Mouse (Mus musculus) C2C12 (cell line): Measurements from ENCODE around the gene Aldh1l2. TPM values are rescaled to one million over a fixed set of nuclear protein-coding genes. Genes with fewer than 3 reads are reported as not detected.

Source experiments
- H3K27me3 ChIP-seq: one replicate; pipeline ENCODE4 v1.6.1; 2011; ENCODE audit not compliant: control insufficient read depth, insufficient read depth, insufficient read length
- H3K36me3 ChIP-seq: one replicate; pipeline ENCODE4 v1.6.1; 2011; ENCODE audit not compliant: control insufficient read depth, insufficient read depth
- H3K4me3 ChIP-seq: one replicate; pipeline ENCODE4 v1.5.1; 2011; ENCODE audit warnings: mild to moderate bottlenecking, control low read depth; ENCODE audit not compliant: poor library complexity, insufficient read depth, severe bottlenecking
- H3K79me2 ChIP-seq: one replicate; pipeline ENCODE4 v1.6.1; 2011; ENCODE audit not compliant: control insufficient read depth, insufficient read depth
- H3K79me3 ChIP-seq: one replicate; pipeline ENCODE4 v1.6.1; 2011; ENCODE audit warnings: low read depth, control low read depth
- H3ac ChIP-seq: one replicate; pipeline ENCODE3; 2011; ENCODE audit warnings: low read depth; ENCODE audit not compliant: control insufficient read depth, insufficient read length
- CEBPB ChIP-seq: IDR thresholded peaks from one replicate; pipeline ENCODE4 v1.6.1; 2011; ENCODE audit warnings: low read depth, mild to moderate bottlenecking, control low read depth, moderate library complexity
- CTCF ChIP-seq: IDR thresholded peaks from one replicate; pipeline ENCODE4 v1.5.1; 2011; ENCODE audit not compliant: control insufficient read depth, insufficient read depth, insufficient read length
- FOSL1 ChIP-seq: IDR thresholded peaks from one replicate; pipeline ENCODE4 v1.8.0; 2011; ENCODE audit warnings: mild to moderate bottlenecking, low read length; ENCODE audit not compliant: poor library complexity, insufficient read depth, severe bottlenecking
- MAX ChIP-seq: IDR thresholded peaks from one replicate; pipeline ENCODE4 v1.6.1; 2011; ENCODE audit warnings: mild to moderate bottlenecking, control low read depth
- MYOD1 ChIP-seq: IDR thresholded peaks from one replicate; pipeline ENCODE4 v1.6.1; 2011; ENCODE audit warnings: low read depth; ENCODE audit not compliant: control insufficient read depth, insufficient read length
- MYOG ChIP-seq: IDR thresholded peaks from one replicate; pipeline ENCODE4 v1.6.1; 2011; ENCODE audit not compliant: control insufficient read depth, insufficient read length; ENCODE audit errors: extremely low read depth
- USF1 ChIP-seq: IDR thresholded peaks from one replicate; pipeline ENCODE4 v1.6.1; 2011; ENCODE audit warnings: low read depth, mild to moderate bottlenecking, control low read depth, moderate library complexity
- polyA plus RNA-seq: library from polyadenylated mRNA; unstranded; fragments of >200 nt; fragmentation: generic; extraction: Trizol; gene quantifications from one replicate; pipeline ENCODE4 v1.2.1, GENCODE M21; 2012; ENCODE audit warnings: missing spikeins

Aldh1l2 gene
- polyA plus RNA-seq, 1 experiment = 17.5 TPM

DNA sequence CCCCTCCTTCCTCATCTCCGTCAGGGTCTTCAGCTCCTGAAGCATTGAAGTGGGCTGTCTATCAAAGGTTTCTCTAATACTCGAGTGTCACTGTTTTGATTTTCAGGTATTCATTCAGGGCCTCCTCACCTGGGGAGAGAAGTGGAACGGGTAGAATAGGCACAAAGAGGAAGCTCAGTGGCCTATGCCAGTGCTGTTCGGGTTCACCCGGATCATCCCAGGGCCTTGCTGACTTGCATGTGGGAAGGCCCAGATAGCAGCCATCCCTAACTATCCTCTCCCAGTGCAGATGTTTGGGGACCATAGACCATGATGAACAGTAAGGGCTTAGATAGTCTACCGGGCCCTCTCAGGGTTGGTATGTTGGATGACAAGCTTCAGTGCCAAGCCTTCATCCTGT is 43.4 kb downstream of the Aldh1l2 start:
- Histone ChIP-seq H3K4me3 (no peak overlapping the region), H3K36me3 (peaks cover 18% of the 10 kb centered on the region), H3K27me3 (no peaks in the 10 kb centered on the region), H3K79me3 (no peaks in the 10 kb centered on the region), H3ac (no peak overlapping the region), H3K79me2 (no peaks in the 10 kb centered on the region)
- no peak for TF ChIP-seq MYOG
- TF ChIP-seq USF1 = no peak
- TF ChIP-seq MYOD1 = no peak
- TF ChIP-seq CTCF = no peak
- TF ChIP-seq FOSL1 = no peak
- TF ChIP-seq CEBPB = no peak
- TF ChIP-seq MAX = no peak

DNA sequence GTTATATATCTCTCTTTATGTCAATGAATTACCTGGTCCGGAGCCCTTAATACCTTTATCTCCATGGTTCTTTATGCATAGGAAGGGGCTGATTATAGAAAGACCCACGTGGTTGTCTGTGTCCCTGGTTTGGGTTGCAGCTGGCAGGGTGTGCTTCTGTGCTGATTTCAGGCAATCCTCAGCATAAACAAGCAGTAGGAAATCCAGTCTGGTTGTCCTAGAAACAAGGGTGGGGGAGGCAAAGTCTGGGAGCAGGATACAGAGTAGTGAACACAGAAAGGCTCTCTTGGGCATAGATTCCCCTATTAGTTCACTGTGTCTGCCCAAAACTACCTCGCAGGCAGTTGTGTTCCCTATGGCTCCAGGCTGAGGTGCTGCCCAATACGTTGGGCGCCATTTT is 56.7 kb downstream of the Aldh1l2 start:
- Histone ChIP-seq H3ac (no peak overlapping the region), H3K36me3 (no peaks in the 10 kb centered on the region), H3K79me3 (no peaks in the 10 kb centered on the region), H3K79me2 (no peaks in the 10 kb centered on the region), H3K4me3 (no peak overlapping the region), H3K27me3 (no peaks in the 10 kb centered on the region)
- TF ChIP-seq MAX (no peak), MYOD1 (no peak), FOSL1 (no peak), CTCF (no peak), CEBPB (no peak), MYOG (no peak), USF1 (no peak)

- H3K27me3 ChIP-seq = no peaks in the 10 kb centered on the region
- no peak overlapping the region for H3ac ChIP-seq
- H3K36me3 ChIP-seq = no peaks in the 10 kb centered on the region
- no peak overlapping the region for H3K4me3 ChIP-seq
- no peaks in the 10 kb centered on the region for H3K79me2 ChIP-seq
- H3K79me3 ChIP-seq = no peaks in the 10 kb centered on the region
- TF ChIP-seq CEBPB (no peak), USF1 (no peak), MAX (no peak), MYOG (no peak), FOSL1 (no peak), MYOD1 (no peak), CTCF (no peak)
Observed at GRCm38 (mm10) chr10:83475226-83475625, 58.7 kb downstream of the Aldh1l2 start.

DNA sequence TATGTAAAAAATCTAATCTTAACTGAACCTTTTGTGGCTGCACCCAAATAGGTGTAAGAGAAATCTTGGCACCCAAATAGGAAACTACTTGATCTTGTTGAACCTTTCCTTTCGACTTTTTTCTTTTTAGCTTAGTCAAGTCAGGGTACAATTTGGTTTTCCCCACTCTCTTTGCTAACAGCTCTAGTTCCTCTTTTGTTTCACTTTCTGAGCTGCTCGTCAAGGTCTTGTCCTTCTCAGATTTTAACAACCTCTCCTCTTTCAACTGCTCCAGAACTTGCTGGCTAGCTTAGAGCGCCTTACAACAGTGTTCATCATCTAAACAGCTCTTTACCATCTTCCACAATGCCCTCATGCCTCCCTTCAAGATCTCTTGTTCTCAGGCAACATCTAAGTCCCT is 76.4 kb downstream of the Aldh1l2 start:
- Histone ChIP-seq H3ac (no peak overlapping the region), H3K36me3 (no peaks in the 10 kb centered on the region), H3K27me3 (no peaks in the 10 kb centered on the region), H3K4me3 (no peak overlapping the region), H3K79me3 (no peaks in the 10 kb centered on the region), H3K79me2 (no peaks in the 10 kb centered on the region)
- no peak for TF ChIP-seq CEBPB
- no peak for TF ChIP-seq CTCF
- TF ChIP-seq MYOG = no peak
- TF ChIP-seq MAX = no peak
- no peak for TF ChIP-seq USF1
- no peak for TF ChIP-seq FOSL1

DNA sequence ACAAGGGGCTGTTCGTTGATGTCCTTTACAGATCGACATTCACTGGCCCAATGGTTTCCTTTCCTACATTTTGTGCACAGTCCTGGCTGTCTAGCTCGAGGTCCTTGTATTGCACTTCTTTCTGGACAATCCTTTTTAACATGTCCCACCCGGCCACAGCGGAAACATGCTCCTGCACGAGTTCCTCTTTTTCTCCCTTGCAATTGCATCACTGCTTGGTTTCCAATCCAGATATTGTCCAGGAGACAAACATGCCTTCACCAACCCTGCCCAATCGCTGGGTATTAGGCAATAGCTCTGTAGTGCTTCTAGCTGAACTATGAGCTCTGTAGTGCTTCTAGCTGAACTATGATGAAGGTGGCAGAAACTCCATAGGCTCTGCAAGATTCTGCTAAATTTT is 85.4 kb downstream of the Aldh1l2 start:
- TF ChIP-seq USF1 = no peak
- TF ChIP-seq MYOD1 = no peak
- TF ChIP-seq MYOG = no peak
- TF ChIP-seq FOSL1 = no peak
- no peak for TF ChIP-seq CEBPB
- TF ChIP-seq MAX = no peak
- no peak for TF ChIP-seq CTCF
- Histone ChIP-seq H3K4me3 (no peak overlapping the region), H3K27me3 (no peaks in the 10 kb centered on the region)

More for the DNA sequence above, 85.4 kb downstream of the Aldh1l2 start:
- no peak overlapping the region for H3ac ChIP-seq
- H3K79me2 ChIP-seq = no peaks in the 10 kb centered on the region
- H3K79me3 ChIP-seq = no peaks in the 10 kb centered on the region
- no peaks in the 10 kb centered on the region for H3K36me3 ChIP-seq

Other genes starting within 250 kb of the Aldh1l2 start
- 6.5 TPM for gene Slc41a2, start 196.3 kb downstream of the Aldh1l2 start, polyA plus RNA-seq
- gene D10Wsu102e, start 173.9 kb downstream of the Aldh1l2 start, polyA plus RNA-seq = 0.75 TPM
- gene Washc4, start 9.6 kb upstream of the Aldh1l2 start, polyA plus RNA-seq = 4.5 TPM
- gene Appl2, start 114.6 kb upstream of the Aldh1l2 start, polyA plus RNA-seq = 4.6 TPM
- 0.25 TPM for gene 1500009L16Rik, start 188.7 kb upstream of the Aldh1l2 start, polyA plus RNA-seq